Mouse (Mus musculus): ENCODE measurements around the gene Vtn.

Gene Vtn

GRCm38 (mm10) chr11:78499004-78499403 is at the start of gene Vtn:
TSS of gene Vtn (plus strand) at chr11:78499091.
- no peak for DNase-seq

GRCm38 (mm10) chr11:78450337-78450736 is 48.6 kb upstream of the Vtn start:
- DNase-seq = no peak

GRCm38 (mm10) chr11:78453675-78454074 is 45.2 kb upstream of the Vtn start:
- DNase-seq = peak; percentile 44 to 74

- DNase-seq = no peak
Measured at GRCm38 (mm10) chr11:78454276-78454675, 44.6 kb upstream of the Vtn start.

GRCm38 (mm10) chr11:78455308-78455707 is 43.6 kb upstream of the Vtn start:
- DNase-seq = peak in 1 of 2 experiments; percentile 40

- no peak for DNase-seq
Measured at GRCm38 (mm10) chr11:78458740-78459139, 40.2 kb upstream of the Vtn start.

- no peak for DNase-seq
Measured at GRCm38 (mm10) chr11:78461894-78462293, 37.0 kb upstream of the Vtn start.

GRCm38 (mm10) chr11:78462669-78463068 is 36.2 kb upstream of the Vtn start:
- DNase-seq = no peak

GRCm38 (mm10) chr11:78463286-78464036 is 35.4 kb upstream of the Vtn start:
- DNase-seq = no peak

GRCm38 (mm10) chr11:78465116-78465515 is 33.8 kb upstream of the Vtn start:
- DNase-seq = no peak

- peak; percentile 64 to 73 for DNase-seq
Measured at GRCm38 (mm10) chr11:78465568-78466180, 33.2 kb upstream of the Vtn start, which contains the start of gene Slc46a1. TSS of gene Slc46a1 (plus strand) at chr11:78465697.

GRCm38 (mm10) chr11:78466242-78466912 is 32.5 kb upstream of the Vtn start:
- DNase-seq = no peak

GRCm38 (mm10) chr11:78467515-78467914 is 31.4 kb upstream of the Vtn start:
- no peak for DNase-seq

- no peak for DNase-seq
Measured at GRCm38 (mm10) chr11:78467932-78468331, 31.0 kb upstream of the Vtn start.

GRCm38 (mm10) chr11:78471326-78472103 is 27.4 kb upstream of the Vtn start:
- DNase-seq = no peak

GRCm38 (mm10) chr11:78475289-78475688 is 23.6 kb upstream of the Vtn start:
- DNase-seq = no peak

- no peak for DNase-seq
Measured at GRCm38 (mm10) chr11:78483639-78484038, 15.3 kb upstream of the Vtn start.

GRCm38 (mm10) chr11:78488168-78488567 is 10.7 kb upstream of the Vtn start:
- peak; percentile 26 to 63 for DNase-seq

GRCm38 (mm10) chr11:78490781-78491241 is 8.1 kb upstream of the Vtn start:
- no peak for DNase-seq

GRCm38 (mm10) chr11:78495904-78496303 is 3.0 kb upstream of the Vtn start:
- DNase-seq = no peak

GRCm38 (mm10) chr11:78497071-78497541 is 1.8 kb upstream of the Vtn start:
- DNase-seq = peak; percentile 17 to 26
